Mouse (Mus musculus) intestine, postnatal 0 days (tissue): ENCODE measurements around the gene Creb3l4. TPM values are rescaled to one million over a fixed set of nuclear protein-coding genes. Genes with fewer than 3 reads are reported as not detected.

ENCODE experiments used
- ATAC-seq: fragments of 200-750 bp; cut with Nextera tagmentation; 2 replicates; pipeline ENCODE4 v1.8.0; 2017; ENCODE audit warnings: mild to moderate bottlenecking, moderate TSS enrichment, moderate library complexity
- H3K27ac ChIP-seq: fragments of 300-500 bp; sonication (generic); 2 replicates; pipeline ENCODE4 v1.5.1; 2014; ENCODE audit warnings: mild to moderate bottlenecking, low read depth, low read length, moderate library complexity
- H3K27me3 ChIP-seq: fragments of 300-500 bp; sonication (generic); replicated peaks from 2 replicates; pipeline ENCODE4 v1.6.1; 2014; ENCODE audit warnings: low read length, mixed read lengths; ENCODE audit not compliant: control insufficient read depth, insufficient read depth
- H3K36me3 ChIP-seq: fragments of 300-500 bp; sonication (generic); 2 replicates; pipeline ENCODE4 v1.6.1; 2014; ENCODE audit warnings: mild to moderate bottlenecking, moderate library complexity; ENCODE audit not compliant: control insufficient read depth, insufficient read depth
- H3K4me1 ChIP-seq: fragments of 300-500 bp; sonication (generic); replicated peaks from 2 replicates; pipeline ENCODE4 v1.6.1; 2014; ENCODE audit warnings: antibody characterized with exemption, low read length, mixed read lengths; ENCODE audit not compliant: control insufficient read depth, insufficient read depth
- H3K4me2 ChIP-seq: fragments of 300-500 bp; sonication (generic); replicated peaks from 2 replicates; pipeline ENCODE4 v1.6.1; 2014; ENCODE audit warnings: low read depth, mild to moderate bottlenecking, moderate library complexity
- H3K4me3 ChIP-seq: fragments of 300-500 bp; sonication (generic); 2 replicates; pipeline ENCODE4 v1.5.1; 2014; ENCODE audit warnings: low read depth, low read length
- H3K9ac ChIP-seq: fragments of 300-500 bp; sonication (generic); 2 replicates; pipeline ENCODE4 v1.6.1; 2014; ENCODE audit warnings: mild to moderate bottlenecking, low read depth, low read length
- H3K9me3 ChIP-seq: fragments of 300-500 bp; sonication (generic); 2 replicates; pipeline ENCODE4 v1.6.1; 2016; ENCODE audit warnings: mixed run types; ENCODE audit not compliant: control insufficient read depth
- CTCF ChIP-seq: sonication (generic); IDR thresholded peaks from 2 replicates; pipeline ENCODE4 v1.5.1; 2016; ENCODE audit warnings: low read depth, mild to moderate bottlenecking, control low read depth, antibody characterized with exemption, moderate library complexity
- WGBS: fragments of 180-500 bp; shearing (Covaris S2); extraction: QIAGEN DNeasy Blood & Tissue Kit; methylation state at CpG from one replicate; pipeline ENCODE4 v1.1.7; 2014; 5-methylcytosine and 5-hydroxymethylcytosine counted together
- polyA plus RNA-seq: library from polyadenylated mRNA; unstranded; fragments of >200 nt; fragmentation: Nextera tagmentation; extraction: Ambion mirVana; gene quantifications from 2 replicates; pipeline ENCODE4 v1.2.1, GENCODE M21; 2015

Creb3l4 gene
- polyA plus RNA-seq, 1 experiment from 2014 or later, result 8.6 TPM

DNA sequence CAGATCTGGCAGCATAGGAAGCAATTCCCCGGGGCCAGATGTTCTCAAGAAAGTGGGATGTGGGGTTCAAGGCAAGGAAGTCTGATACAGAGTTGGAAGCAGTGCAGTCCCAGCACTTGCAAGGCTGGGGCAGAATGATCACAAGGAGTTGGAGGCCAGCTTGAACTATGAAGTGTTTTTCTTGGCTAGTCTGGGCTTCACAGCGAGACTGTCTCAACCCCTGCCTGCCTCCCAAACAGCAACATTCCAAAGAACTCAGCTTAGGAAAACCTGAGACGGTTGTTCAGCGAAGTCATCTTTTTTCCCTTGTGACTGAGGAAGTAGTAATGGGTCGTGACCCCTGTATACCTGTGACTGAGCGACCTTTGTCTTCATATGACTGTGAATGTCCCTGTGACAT, 7.5 kb upstream of the Creb3l4 start:
- no peak for TF ChIP-seq CTCF
- no peak for ATAC-seq
- peaks cover 16% of the 10 kb centered on the region for H3K36me3 ChIP-seq
- 74% methylated on average over 6 of the region's 6 CpGs for WGBS
- 0 out of 2 replicates have a peak, but pooled peaks cover 4% of the 10 kb centered on the region for H3K4me1 ChIP-seq
- no peak overlapping the region for H3K4me3 ChIP-seq
- no peaks in the 10 kb centered on the region for H3K9me3 ChIP-seq
- no peaks in the 10 kb centered on the region for H3K27me3 ChIP-seq
- H3K27ac ChIP-seq, result 0 out of 2 replicates have a peak overlapping the region, but pooled peaks have one; percentile 11
- H3K9ac ChIP-seq, result no peak overlapping the region
- 0 out of 2 replicates have a peak overlapping the region, but pooled peaks have one; percentile 6 for H3K4me2 ChIP-seq

GRCm38 (mm10) chr3:90248746-90249100, 5.4 kb upstream of the Creb3l4 start:
- H3K9ac ChIP-seq, result peak overlapping the region; percentile 85
- peak; percentile 26 for ATAC-seq
- WGBS, result 0% methylated on average over 10 of the region's 10 CpGs

GRCm38 (mm10) chr3:90247960-90248745, 4.8 kb upstream of the Creb3l4 start, which contains the start of gene Slc39a1:
Slc39a1 (plus strand) TSS chr3:90248172.
- no peak for TF ChIP-seq CTCF
- Histone ChIP-seq H3K27ac (peak within 1 kb of the TSS; percentile 97), H3K4me1 (peaks cover 5% of the 10 kb centered on the region; the same call in 1 of the 2 replicates), H3K4me2 (peak within 1 kb of the TSS; percentile 84), H3K9ac (peak within 1 kb of the TSS; percentile 85), H3K9me3 (no peaks in the 10 kb centered on the region), H3K36me3 (peaks cover 16% of the 10 kb centered on the region), H3K27me3 (no peaks in the 10 kb centered on the region), H3K4me3 (peak within 1 kb of the TSS; percentile 74)
- WGBS, result under 1% methylated on average over 42 of the region's 44 CpGs
- peak; percentile 86 for ATAC-seq

More at GRCm38 (mm10) chr3:90248746-90249100, 5.4 kb upstream of the Creb3l4 start:
- peak overlapping the region; percentile 97 for H3K27ac ChIP-seq
- H3K4me2 ChIP-seq, result peak overlapping the region; percentile 84
- peak overlapping the region; percentile 74 for H3K4me3 ChIP-seq
- peaks cover 16% of the 10 kb centered on the region for H3K36me3 ChIP-seq
- TF ChIP-seq CTCF, result peak; percentile 29; the same call in 1 of the 2 replicates
- H3K4me1 ChIP-seq, result peaks cover 1% of the 10 kb centered on the region; the same call in 1 of the 2 replicates
- no peaks in the 10 kb centered on the region for H3K9me3 ChIP-seq
- H3K27me3 ChIP-seq, result no peaks in the 10 kb centered on the region

GRCm38 (mm10) chr3:90247630-90247959, 4.3 kb upstream of the Creb3l4 start:
- 5% methylated on average over 3 of the region's 3 CpGs for WGBS
- Histone ChIP-seq H3K36me3 (peaks cover 16% of the 10 kb centered on the region), H3K9me3 (no peaks in the 10 kb centered on the region), H3K27ac (peak overlapping the region; percentile 97), H3K4me1 (peaks cover 5% of the 10 kb centered on the region; the same call in 1 of the 2 replicates), H3K27me3 (no peaks in the 10 kb centered on the region), H3K9ac (peak overlapping the region; percentile 85), H3K4me2 (peak overlapping the region; percentile 84), H3K4me3 (peak overlapping the region; percentile 74)
- peak; percentile 11; the same call in 1 of the 2 replicates for TF ChIP-seq CTCF
- peak; percentile 17 for ATAC-seq

- no peak overlapping the region for H3K27ac ChIP-seq
- TF ChIP-seq CTCF, result no peak
Measured at GRCm38 (mm10) chr3:90245406-90245805, 2.1 kb upstream of the Creb3l4 start.

GRCm38 (mm10) chr3:90241669-90242358, 1.5 kb downstream of the Creb3l4 start:
- Histone ChIP-seq H3K4me2 (no peak overlapping the region; the same call in none of the 2 replicates), H3K27me3 (no peaks in the 10 kb centered on the region), H3K27ac (no peak overlapping the region), H3K4me1 (peaks cover 5% of the 10 kb centered on the region; the same call in 1 of the 2 replicates), H3K9ac (no peak overlapping the region), H3K9me3 (no peaks in the 10 kb centered on the region), H3K36me3 (no peaks in the 10 kb centered on the region; the same call in 1 of the 2 replicates), H3K4me3 (no peak overlapping the region)
- TF ChIP-seq CTCF, result no peak
- WGBS, result 89% methylated on average over 10 of the region's 10 CpGs
- ATAC-seq, result no peak

More at GRCm38 (mm10) chr3:90245406-90245805, 2.1 kb upstream of the Creb3l4 start:
- Histone ChIP-seq H3K4me2 (no peak overlapping the region), H3K4me3 (no peak overlapping the region), H3K9ac (no peak overlapping the region), H3K36me3 (peaks cover 2% of the 10 kb centered on the region; the same call in 1 of the 2 replicates), H3K9me3 (no peaks in the 10 kb centered on the region), H3K4me1 (peaks cover 5% of the 10 kb centered on the region; the same call in 1 of the 2 replicates), H3K27me3 (no peaks in the 10 kb centered on the region)
- no peak for ATAC-seq
- 70% methylated on average over 2 of the region's 2 CpGs for WGBS
